30 mouse cellular contexts compared by ENCODE assay signal in the genomic region with DNA sequence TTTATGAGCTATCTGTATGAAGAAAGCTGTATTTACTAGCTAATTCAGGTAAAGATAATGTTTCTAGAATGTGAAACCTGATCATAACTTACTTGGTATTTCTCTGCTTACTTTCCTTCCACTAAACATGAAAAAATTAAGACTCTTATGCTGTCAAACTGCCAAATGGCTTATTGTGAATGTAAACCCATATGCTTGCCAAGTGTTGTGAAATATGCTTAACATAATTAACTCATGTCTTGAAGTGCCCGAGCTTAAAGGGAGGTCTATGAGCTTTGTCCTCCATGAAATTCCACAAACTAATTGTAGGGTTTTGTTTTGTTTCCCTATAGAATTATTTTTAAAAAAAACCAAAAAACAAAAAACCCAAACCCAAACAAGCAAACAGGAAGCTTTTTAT. TPM values are rescaled to one million over a fixed set of nuclear protein-coding genes. Genes with fewer than 3 reads are reported as not detected.
A peak's percentile ranks its signal among the peaks of the same experiment; 100 is the strongest.
DNase-seq lines count a peak whose midpoint lies in the region; ATAC-seq and TF ChIP-seq lines count a peak whose summit lies in the region.
"Had no signal": no experiment of that assay in that cellular context is flagged by ENCODE, and none has a peak within 500 bp of the region (broad histone marks: within the 10 kb centered on the region; RNA-seq: fewer than 3 reads in every experiment).

No protein-coding gene starts in this region.

- intact Hi-C loops in heart, postnatal 36 days (cut with DNase I), result no loop called here

- H3K9me3 ChIP-seq in forebrain, embryonic 14.5 days (replicated peaks; ENCODE audit: control insufficient read depth, low read length), result no peaks in the 10 kb centered on the region
- H3K9me3 ChIP-seq in forebrain, embryonic 12.5 days, result no peaks in the 10 kb centered on the region
- no peaks in the 10 kb centered on the region for H3K9me3 ChIP-seq in limb, embryonic 14.5 days (ENCODE audit: control insufficient read depth, low read length)
- no peaks in the 10 kb centered on the region for H3K9me3 ChIP-seq in limb, embryonic 10.5 days (replicated peaks)
- H3K9me3 ChIP-seq in midbrain, postnatal 0 days (ENCODE audit: low read length), result no peaks in the 10 kb centered on the region
- H3K9me3 ChIP-seq in midbrain, embryonic 14.5 days (ENCODE audit: control insufficient read depth, low read length), result no peaks in the 10 kb centered on the region
- H3K9me3 ChIP-seq: G1E; limb, embryonic 15.5 days; neural tube, embryonic 13.5 days had no signal

- DNase-seq in forebrain, embryonic 14.5 days (ENCODE audit: low spot score), result peak; percentile 65
- peak; percentile 22 for DNase-seq in limb, embryonic 14.5 days (ENCODE audit: low spot score)
- no peak for DNase-seq in limb, embryonic 10.5 days (ENCODE audit: low spot score)
- peak; percentile 9 for DNase-seq in midbrain, postnatal 0 days (ENCODE audit: low spot score)
- DNase-seq in midbrain, embryonic 14.5 days, result no peak
- no peak for DNase-seq in heart, postnatal 36 days
- DNase-seq: adrenal gland, postnatal 10 days; cerebellum, adult 18-20 months; cerebellum, postnatal 10 days; gastrocnemius, postnatal 25 days; heart, adult 18-20 months; heart, postnatal 4 days; kidney, adult 11 months; kidney, postnatal 36 days; lung, postnatal 36 days; right cerebral cortex, postnatal 4 days; thymus, adult 18-20 months; thymus, postnatal 25 days had no signal

- H3K27me3 ChIP-seq in forebrain, embryonic 14.5 days (replicated peaks; ENCODE audit: control insufficient read depth, insufficient read depth, low read length), result no peaks in the 10 kb centered on the region
- H3K27me3 ChIP-seq in forebrain, embryonic 12.5 days, result no peaks in the 10 kb centered on the region
- H3K27me3 ChIP-seq in limb, embryonic 14.5 days (ENCODE audit: control insufficient read depth, insufficient read depth, low read length), result no peaks in the 10 kb centered on the region
- H3K27me3 ChIP-seq in limb, embryonic 10.5 days (ENCODE audit: low read depth, poor library complexity, severe bottlenecking), result no peaks in the 10 kb centered on the region
- H3K27me3 ChIP-seq in midbrain, postnatal 0 days (ENCODE audit: insufficient read depth, low read length), result no peaks in the 10 kb centered on the region
- no peaks in the 10 kb centered on the region for H3K27me3 ChIP-seq in midbrain, embryonic 14.5 days (ENCODE audit: control insufficient read depth, insufficient read depth, low read length)
- H3K27me3 ChIP-seq: limb, embryonic 15.5 days; neural tube, embryonic 13.5 days had no signal

- H3K36me3 ChIP-seq in forebrain, embryonic 14.5 days (ENCODE audit: control insufficient read depth, insufficient read depth, low read length), result no peaks in the 10 kb centered on the region
- no peaks in the 10 kb centered on the region for H3K36me3 ChIP-seq in forebrain, embryonic 12.5 days (replicated peaks)
- no peaks in the 10 kb centered on the region for H3K36me3 ChIP-seq in limb, embryonic 14.5 days (ENCODE audit: control insufficient read depth, insufficient read depth, low read length)
- no peaks in the 10 kb centered on the region for H3K36me3 ChIP-seq in limb, embryonic 10.5 days
- no peaks in the 10 kb centered on the region for H3K36me3 ChIP-seq in midbrain, postnatal 0 days (ENCODE audit: insufficient read depth, low read length)
- H3K36me3 ChIP-seq in midbrain, embryonic 14.5 days (ENCODE audit: control insufficient read depth, insufficient read depth, low read length), result no peaks in the 10 kb centered on the region
- H3K36me3 ChIP-seq: G1E; limb, embryonic 15.5 days; neural tube, embryonic 13.5 days had no signal

- H3K4me2 ChIP-seq in forebrain, embryonic 14.5 days (ENCODE audit: low read length), result no peak overlapping the region
- H3K4me2 ChIP-seq in forebrain, embryonic 12.5 days, result no peak overlapping the region
- no peak overlapping the region for H3K4me2 ChIP-seq in limb, embryonic 14.5 days (replicated peaks; ENCODE audit: low read depth, low read length, severe bottlenecking)
- no peak overlapping the region for H3K4me2 ChIP-seq in midbrain, postnatal 0 days (ENCODE audit: low read depth, low read length, poor library complexity, severe bottlenecking)
- H3K4me2 ChIP-seq in midbrain, embryonic 14.5 days (ENCODE audit: low read length), result no peak overlapping the region
- H3K4me2 ChIP-seq: heart, embryonic 11.5 days; hindbrain, embryonic 14.5 days; limb, embryonic 15.5 days; midbrain, embryonic 11.5 days; neural tube, embryonic 13.5 days had no signal

- 54% methylated on average over 1 of the region's 1 CpGs for WGBS in forebrain, embryonic 14.5 days
- WGBS in forebrain, embryonic 12.5 days, result 69% methylated on average over 1 of the region's 1 CpGs
- WGBS in limb, embryonic 14.5 days, result 47% methylated on average over 1 of the region's 1 CpGs
- WGBS in limb, embryonic 10.5 days, result 82% methylated on average over 1 of the region's 1 CpGs
- WGBS in midbrain, postnatal 0 days, result 62% methylated on average over 1 of the region's 1 CpGs
- 80% methylated on average over 1 of the region's 1 CpGs for WGBS in midbrain, embryonic 14.5 days

- H3K27ac ChIP-seq in forebrain, embryonic 14.5 days (ENCODE audit: low read depth, low read length), result no peak overlapping the region
- H3K27ac ChIP-seq in forebrain, embryonic 12.5 days, result no peak overlapping the region
- H3K27ac ChIP-seq in limb, embryonic 14.5 days (replicated peaks; ENCODE audit: low read depth, low read length), result no peak overlapping the region
- H3K27ac ChIP-seq in limb, embryonic 10.5 days, result no peak overlapping the region
- no peak overlapping the region for H3K27ac ChIP-seq in midbrain, postnatal 0 days (ENCODE audit: low read depth, low read length)
- no peak overlapping the region for H3K27ac ChIP-seq in midbrain, embryonic 14.5 days (replicated peaks; ENCODE audit: low read depth, low read length)
- H3K27ac ChIP-seq: hindbrain, embryonic 14.5 days; layer of hippocampus, adult 2 months; left cerebral cortex, adult 2 months; limb, embryonic 15.5 days; liver, embryonic 14.5 days; neural tube, embryonic 13.5 days; stomach, postnatal 0 days had no signal

- H3K4me3 ChIP-seq in forebrain, embryonic 14.5 days (ENCODE audit: low read depth, low read length), result no peak overlapping the region
- H3K4me3 ChIP-seq in forebrain, embryonic 12.5 days (replicated peaks), result no peak overlapping the region
- no peak overlapping the region for H3K4me3 ChIP-seq in limb, embryonic 14.5 days (replicated peaks; ENCODE audit: low read length)
- H3K4me3 ChIP-seq in limb, embryonic 10.5 days, result no peak overlapping the region
- H3K4me3 ChIP-seq in midbrain, postnatal 0 days (ENCODE audit: low read depth, low read length), result no peak overlapping the region
- H3K4me3 ChIP-seq in midbrain, embryonic 14.5 days (replicated peaks; ENCODE audit: low read depth, low read length), result no peak overlapping the region
- H3K4me3 ChIP-seq: layer of hippocampus, adult 2 months; left cerebral cortex, adult 2 months; limb, embryonic 15.5 days; neural tube, embryonic 13.5 days had no signal

- peak; percentile 32; the same call in 1 of the 2 replicates for ATAC-seq in forebrain, embryonic 14.5 days
- no peak for ATAC-seq in forebrain, embryonic 12.5 days (ENCODE audit: low FRiP score)
- ATAC-seq in limb, embryonic 14.5 days (ENCODE audit: low FRiP score, low read depth), result no peak
- ATAC-seq in midbrain, postnatal 0 days (ENCODE audit: low FRiP score), result no peak
- no peak for ATAC-seq in midbrain, embryonic 14.5 days (ENCODE audit: low FRiP score, low TSS enrichment)
- ATAC-seq: inflammation-experienced regulatory T-cells, adult 6 months had no signal

- no peak for TF ChIP-seq CTCF in midbrain, postnatal 0 days (IDR thresholded peaks at IDR 0.05)

- no peak for TF ChIP-seq POLR2A in limb, embryonic 14.5 days (IDR thresholded peaks at IDR 0.05; ENCODE audit: borderline replicate concordance, extremely low read depth, insufficient read depth, insufficient read length)

- no peaks in the 10 kb centered on the region for H3K4me1 ChIP-seq in forebrain, embryonic 14.5 days (ENCODE audit: control insufficient read depth, insufficient read depth, low read length)
- no peaks in the 10 kb centered on the region for H3K4me1 ChIP-seq in forebrain, embryonic 12.5 days
- no peaks in the 10 kb centered on the region for H3K4me1 ChIP-seq in limb, embryonic 14.5 days (ENCODE audit: control insufficient read depth, insufficient read depth, low read length)
- H3K4me1 ChIP-seq in limb, embryonic 10.5 days, result no peaks in the 10 kb centered on the region
- no peaks in the 10 kb centered on the region for H3K4me1 ChIP-seq in midbrain, postnatal 0 days (ENCODE audit: insufficient read depth, low read length)
- H3K4me1 ChIP-seq in midbrain, embryonic 14.5 days (ENCODE audit: control insufficient read depth, insufficient read depth, low read length), result no peaks in the 10 kb centered on the region
- H3K4me1 ChIP-seq: limb, embryonic 15.5 days; neural tube, embryonic 13.5 days had no signal

- H3K9ac ChIP-seq in forebrain, embryonic 14.5 days (ENCODE audit: low read length), result no peak overlapping the region
- no peak overlapping the region for H3K9ac ChIP-seq in forebrain, embryonic 12.5 days
- H3K9ac ChIP-seq in limb, embryonic 14.5 days (ENCODE audit: low read depth, low read length, severe bottlenecking), result no peak overlapping the region
- no peak overlapping the region for H3K9ac ChIP-seq in midbrain, postnatal 0 days (replicated peaks; ENCODE audit: low read length, poor library complexity, severe bottlenecking)
- H3K9ac ChIP-seq in midbrain, embryonic 14.5 days (replicated peaks; ENCODE audit: low read length), result no peak overlapping the region
- H3K9ac ChIP-seq: hindbrain, embryonic 14.5 days; limb, embryonic 15.5 days; liver, embryonic 14.5 days; neural tube, embryonic 13.5 days had no signal

RNA-seq across cellular contexts. Expression of gene Ildr1, which starts 40.0 kb away (rescaled TPM):
- polyA plus RNA-seq in forebrain, embryonic 14.5 days (2014; fragmentation: Nextera tagmentation; extraction: Ambion mirVana), result 0.21 TPM in 1 of 2 replicates, not detected in the other
- 0.51 and 1.0 TPM in 2 replicates for polyA plus RNA-seq in forebrain, embryonic 12.5 days (2016; fragmentation: Nextera tagmentation; extraction: Ambion mirVana)
- 0.92 and 0.97 TPM in 2 replicates for polyA plus RNA-seq in limb, embryonic 14.5 days (2012; rRNA removed)
- polyA plus RNA-seq in limb, embryonic 14.5 days (2014; fragmentation: Nextera tagmentation; extraction: Ambion mirVana), result 1.3 and 1.6 TPM in 2 replicates
- polyA plus RNA-seq in limb, embryonic 10.5 days (2016; fragmentation: Nextera tagmentation; extraction: Ambion mirVana), result 0.36 and 0.71 TPM in 2 replicates
- total RNA-seq in midbrain, postnatal 0 days (2014; rRNA removed), result 0.52 and 0.93 TPM in 2 replicates
- 1.1 and 1.2 TPM in 2 replicates for polyA plus RNA-seq in midbrain, postnatal 0 days (2015; fragmentation: Nextera tagmentation; extraction: Ambion mirVana)
- polyA plus RNA-seq in midbrain, embryonic 14.5 days (2014; fragmentation: Nextera tagmentation; extraction: Ambion mirVana), result 0.16 and 0.26 TPM in 2 replicates
- total RNA-seq in heart, postnatal 36 days (2021), result not detected
- total RNA-seq: heart, postnatal 4 days had no signal
- polyA plus RNA-seq: G1E; heart, embryonic 11.5 days; neural tube, embryonic 13.5 days had no signal

RNA-seq across cellular contexts. Expression of gene Slc15a2, which starts 50.9 kb away (rescaled TPM):
- 11.4 and 12.1 TPM in 2 replicates for polyA plus RNA-seq in forebrain, embryonic 14.5 days (2014; fragmentation: Nextera tagmentation; extraction: Ambion mirVana)
- 4.1 and 4.9 TPM in 2 replicates for polyA plus RNA-seq in forebrain, embryonic 12.5 days (2016; fragmentation: Nextera tagmentation; extraction: Ambion mirVana)
- 4.2 and 15.3 TPM in 2 replicates for polyA plus RNA-seq in limb, embryonic 14.5 days (2012; rRNA removed)
- 2.9 and 6.9 TPM in 2 replicates for polyA plus RNA-seq in limb, embryonic 14.5 days (2014; fragmentation: Nextera tagmentation; extraction: Ambion mirVana)
- 1.8 and 3.8 TPM in 2 replicates for polyA plus RNA-seq in limb, embryonic 10.5 days (2016; fragmentation: Nextera tagmentation; extraction: Ambion mirVana)
- 21.1 and 24.8 TPM in 2 replicates for total RNA-seq in midbrain, postnatal 0 days (2014; rRNA removed)
- polyA plus RNA-seq in midbrain, postnatal 0 days (2015; fragmentation: Nextera tagmentation; extraction: Ambion mirVana), result 19.7 and 23.8 TPM in 2 replicates
- 9.2 and 12.4 TPM in 2 replicates for polyA plus RNA-seq in midbrain, embryonic 14.5 days (2014; fragmentation: Nextera tagmentation; extraction: Ambion mirVana)
- 1 to 10 TPM; 1.4 to 2.8 TPM for total RNA-seq in heart, postnatal 36 days (2021)

Comparison
In these comparisons a context has a peak if more than half of its experiments do, and no peak if none do; other contexts are left out.
1. DNase-seq: peak in forebrain, embryonic 14.5 days (single experiment), limb, embryonic 14.5 days (single experiment) and midbrain, postnatal 0 days (single experiment); none in limb, embryonic 10.5 days (single experiment), midbrain, embryonic 14.5 days (single experiment) and heart, postnatal 36 days (0 of 2).